Mouse (Mus musculus) cerebellum, adult 11 months (tissue): ENCODE measurements around the gene 5730522E02Rik.

Experiments
- DNase-seq: peaks from one replicate; pipeline ENCODE4 v3.0.0; 2022

5730522E02Rik gene

DNA sequence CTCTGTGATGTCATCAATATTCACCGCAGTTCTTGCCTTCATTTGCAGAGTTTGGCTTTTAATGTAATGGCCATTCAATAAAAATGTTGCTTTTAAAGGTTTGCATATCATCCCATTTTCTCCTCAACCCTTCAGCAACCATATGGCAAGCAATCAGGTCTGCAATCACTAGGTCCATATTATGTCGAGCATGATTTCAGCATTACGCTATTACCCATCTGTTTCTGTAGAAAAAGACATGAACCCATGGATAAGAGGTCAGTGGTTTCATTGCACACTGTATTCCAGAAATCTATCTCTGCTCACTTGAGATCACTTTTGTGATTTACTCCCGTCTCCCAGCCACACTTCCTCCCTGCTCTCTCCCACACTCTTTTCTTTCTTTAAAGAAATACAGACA lies 213.1 kb downstream of the 5730522E02Rik start:
- DNase-seq = no peak

DNA sequence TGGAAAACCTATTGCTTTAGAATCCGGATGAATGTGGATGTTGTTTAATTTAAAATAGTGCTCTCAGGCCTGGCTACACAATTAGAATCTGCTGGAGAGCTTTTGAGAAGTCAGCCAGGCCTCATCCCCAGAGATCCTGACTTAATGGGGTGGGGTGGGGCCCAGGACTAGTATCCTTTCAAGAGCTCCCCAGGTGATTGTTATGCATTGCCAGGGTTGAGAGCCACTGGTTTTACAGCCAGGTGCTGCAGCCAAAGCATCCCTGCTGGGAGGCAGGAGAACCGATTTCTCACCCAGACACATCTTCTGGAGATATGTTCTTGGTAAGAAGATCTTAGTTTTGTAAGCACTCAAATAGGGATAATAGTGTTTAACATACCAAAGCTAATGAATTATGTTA lies 216.4 kb downstream of the 5730522E02Rik start:
- no peak for DNase-seq

DNA sequence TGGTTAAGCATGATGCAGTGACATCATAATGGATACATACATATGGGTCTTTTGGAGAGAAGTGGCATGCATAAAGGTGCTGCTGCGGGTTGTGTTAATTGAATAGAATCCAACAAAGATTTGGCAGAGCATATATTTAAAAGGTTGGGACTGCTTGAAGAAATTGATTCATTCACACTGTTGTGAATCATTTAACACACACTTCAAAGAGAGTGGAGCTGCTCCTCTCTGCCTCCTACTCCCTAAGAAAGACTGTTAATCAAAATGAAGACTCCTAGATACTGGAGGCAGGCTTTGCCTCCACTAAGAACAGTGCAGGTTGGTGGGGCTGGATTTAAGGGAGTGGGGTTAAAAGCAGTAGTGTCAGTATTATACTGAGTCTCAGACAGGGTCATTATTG lies 218.3 kb downstream of the 5730522E02Rik start:
- DNase-seq = no peak

DNA sequence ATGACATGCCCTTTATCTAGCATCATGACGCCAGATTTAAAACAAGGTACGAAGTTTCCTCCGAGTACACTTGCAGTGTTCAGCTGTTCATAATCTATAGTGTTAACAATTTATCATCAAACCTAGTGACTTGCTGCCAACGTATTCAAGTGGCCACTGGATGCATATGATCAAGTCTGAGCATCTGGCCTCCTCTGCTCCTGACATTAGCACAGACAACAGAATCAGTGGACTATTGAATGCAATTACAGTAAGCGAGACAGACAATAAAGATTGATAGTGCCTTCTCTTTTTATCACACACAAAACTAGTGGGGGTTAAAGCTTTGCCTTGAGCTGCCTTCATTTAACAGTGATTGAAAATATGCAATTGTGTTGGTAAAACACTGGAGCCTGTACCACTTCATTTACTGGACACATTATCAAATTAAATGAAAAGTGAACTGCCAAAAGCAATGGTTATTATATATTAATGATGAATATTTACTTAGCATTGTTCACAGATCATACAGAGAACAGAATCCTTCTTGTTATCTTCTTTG lies 231.8 kb downstream of the 5730522E02Rik start:
- DNase-seq = no peak

DNA sequence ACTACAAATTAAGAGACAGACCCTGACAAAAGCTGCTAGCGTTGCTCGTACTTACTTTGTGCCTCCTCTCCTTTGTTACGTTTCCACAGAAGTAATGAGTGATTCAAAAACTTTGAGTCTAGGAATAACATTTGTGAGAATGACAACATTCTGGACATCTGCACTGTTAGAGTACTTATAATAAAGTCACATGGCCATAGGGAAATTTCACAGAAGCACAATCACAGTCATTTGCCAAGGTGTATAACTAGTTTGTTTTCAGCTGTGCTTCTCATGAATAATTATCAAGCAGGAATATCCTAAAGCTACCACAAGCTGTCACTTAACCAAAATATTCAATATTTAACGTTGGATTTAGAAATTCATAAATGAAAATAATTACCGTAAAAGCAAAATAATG lies 269.1 kb downstream of the 5730522E02Rik start:
- DNase-seq = no peak

DNA sequence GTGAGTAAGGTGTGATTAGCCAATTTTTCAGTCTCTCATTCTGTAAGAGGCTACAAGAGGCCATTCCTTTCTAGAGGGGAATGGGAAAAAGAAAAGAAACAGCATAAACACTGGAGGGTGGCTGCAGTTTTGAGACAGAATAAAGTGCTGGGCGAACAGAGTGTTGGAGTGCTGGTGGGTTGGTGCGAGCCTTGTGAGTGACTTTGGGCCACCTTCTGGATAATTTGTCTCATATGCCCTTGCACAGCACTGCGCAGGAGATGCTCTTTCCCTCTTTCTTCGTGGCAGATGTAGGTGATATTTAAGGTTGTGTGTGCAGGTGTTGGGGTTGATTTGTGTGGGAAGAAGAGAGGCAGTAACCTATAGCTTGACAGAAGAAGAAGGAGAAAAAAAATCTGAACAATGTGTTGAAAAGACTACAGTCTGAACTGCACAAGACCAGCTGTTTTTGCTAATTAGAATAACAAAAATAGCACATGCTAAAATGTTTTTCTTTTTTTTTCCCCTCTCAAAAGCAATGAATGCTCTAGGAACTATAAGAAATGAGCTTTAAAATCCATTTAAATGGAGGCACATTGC lies 269.8 kb downstream of the 5730522E02Rik start:
- no peak for DNase-seq

DNA sequence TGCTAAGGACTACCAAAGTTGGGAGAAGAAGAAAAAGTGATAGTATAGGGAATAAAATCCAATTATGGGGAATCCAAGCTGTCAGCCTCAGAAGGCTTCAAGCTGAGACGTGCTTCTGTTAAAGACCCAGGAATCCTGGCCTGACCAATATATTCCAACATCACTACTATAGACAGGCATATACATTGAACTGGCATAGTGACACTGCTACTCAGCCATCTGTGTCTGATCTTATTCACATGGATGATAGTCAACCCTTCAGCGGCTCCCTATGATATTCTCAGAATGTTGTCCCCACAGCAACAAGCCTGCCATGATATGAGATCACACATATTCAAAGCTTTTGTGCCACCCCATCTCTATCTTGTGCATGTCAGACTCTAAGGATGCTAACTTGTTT lies 284.3 kb downstream of the 5730522E02Rik start:
- DNase-seq = no peak

DNA sequence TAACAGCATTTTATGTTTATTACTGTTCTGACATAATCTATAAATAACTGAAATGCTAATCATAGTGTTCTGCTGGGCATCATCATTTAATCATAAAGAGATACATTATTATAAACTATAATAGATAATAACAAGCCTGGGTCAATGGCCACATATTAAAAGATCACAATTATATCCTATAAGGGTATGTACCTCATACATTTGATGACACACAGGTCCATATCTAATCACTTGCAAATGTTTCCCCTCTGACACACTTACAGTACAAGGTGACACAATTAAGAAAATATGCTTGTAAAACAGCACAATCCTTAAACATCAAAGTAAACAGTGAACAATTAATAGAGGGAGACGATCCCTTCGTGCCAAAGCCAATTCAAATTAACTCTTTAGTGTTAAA lies 308.2 kb downstream of the 5730522E02Rik start:
- no peak for DNase-seq

DNA sequence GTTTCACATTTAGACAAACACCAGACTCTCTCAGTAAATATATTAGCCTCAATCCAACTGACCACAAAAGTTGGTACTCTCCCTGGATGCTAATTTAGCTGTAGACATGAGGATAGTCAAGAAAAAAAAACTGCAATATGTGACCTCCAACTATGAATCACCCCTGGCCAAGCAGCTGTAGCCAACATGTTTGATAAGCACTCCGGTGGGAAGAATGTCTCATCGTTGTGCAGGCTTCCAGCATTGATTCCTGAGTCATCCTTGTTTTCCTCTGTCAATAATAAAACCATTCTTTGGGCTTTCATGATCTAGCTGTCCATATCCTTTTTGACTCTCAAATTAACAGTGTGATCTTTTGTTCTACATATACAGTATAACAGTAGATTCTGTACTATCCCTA lies 308.9 kb downstream of the 5730522E02Rik start:
- DNase-seq = no peak

DNA sequence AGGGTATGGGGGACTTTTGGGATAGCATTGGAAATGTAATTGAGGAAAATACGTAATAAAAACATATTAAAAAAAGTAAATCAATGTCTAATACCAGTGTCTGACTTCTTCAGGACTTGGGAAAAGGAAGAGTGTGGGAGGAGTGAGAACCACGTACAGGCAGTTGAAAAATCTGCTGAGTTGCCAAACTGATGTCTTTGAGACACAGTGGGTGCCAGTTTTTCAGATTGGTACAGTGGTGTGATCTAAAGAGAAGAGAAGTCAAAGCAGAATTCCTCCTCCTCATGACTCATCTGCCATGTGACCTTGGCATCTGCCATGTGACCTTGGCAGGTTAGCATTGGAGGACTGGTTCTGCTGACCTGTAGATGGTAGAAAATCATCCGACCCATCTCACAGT lies 316.7 kb downstream of the 5730522E02Rik start:
- DNase-seq = no peak

DNA sequence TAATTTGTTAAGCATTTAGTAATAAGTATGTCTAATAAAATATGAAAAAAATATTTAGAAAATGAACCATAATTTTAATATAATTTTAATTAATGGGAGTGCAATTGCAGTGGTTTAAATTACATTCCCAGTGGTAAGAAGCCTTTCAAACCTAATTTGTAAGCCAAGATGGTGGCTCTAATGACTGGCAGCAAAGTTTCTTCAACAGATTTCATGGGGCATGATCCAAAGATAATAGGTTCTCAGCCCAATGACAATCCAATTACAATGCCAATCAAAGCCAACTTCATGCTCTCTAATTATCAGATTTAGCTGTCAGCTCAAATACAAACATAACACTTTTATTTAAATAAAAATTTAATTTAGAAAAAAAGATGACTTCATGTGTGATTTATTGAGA lies 337.6 kb downstream of the 5730522E02Rik start:
- DNase-seq = no peak

DNA sequence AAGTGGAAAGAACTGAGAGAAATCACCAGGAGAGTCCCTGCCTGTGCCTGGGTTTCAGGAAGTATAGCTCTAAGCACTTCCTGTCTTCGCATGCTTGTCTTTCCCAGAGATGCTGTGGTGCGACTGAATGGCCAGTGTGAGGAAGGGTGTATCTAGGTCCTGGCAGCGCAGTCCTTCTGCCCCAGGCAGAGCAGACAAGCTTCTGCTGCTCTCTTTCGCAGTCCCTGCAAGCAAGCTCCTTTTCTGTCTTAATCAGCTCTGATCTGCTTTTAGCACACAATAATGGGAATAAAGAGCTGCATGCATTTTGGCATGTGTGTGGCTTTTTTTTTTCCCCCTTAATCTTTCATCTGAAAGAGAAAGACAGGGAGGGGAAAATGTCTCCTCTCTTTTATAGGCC lies 338.2 kb downstream of the 5730522E02Rik start:
- no peak for DNase-seq

DNA sequence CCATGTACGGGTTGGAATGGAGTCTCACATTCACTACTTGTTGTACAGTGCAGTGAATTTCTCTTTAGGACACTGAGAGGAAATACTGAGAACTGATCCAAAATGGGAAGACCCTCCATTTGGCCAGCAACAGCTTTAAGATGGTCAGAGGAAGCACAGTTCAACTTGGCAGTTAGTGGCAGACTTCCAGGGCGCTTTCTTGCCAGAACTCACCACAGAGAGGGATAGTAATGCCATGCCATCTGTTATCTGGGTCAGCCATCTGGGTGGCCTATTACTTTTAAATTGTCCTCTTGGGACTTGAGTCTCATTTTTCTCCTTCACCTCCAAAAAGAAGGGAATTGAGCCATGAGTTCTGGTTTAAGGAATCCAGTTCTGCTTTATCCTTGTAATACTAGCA lies 344.3 kb downstream of the 5730522E02Rik start:
- no peak for DNase-seq

DNA sequence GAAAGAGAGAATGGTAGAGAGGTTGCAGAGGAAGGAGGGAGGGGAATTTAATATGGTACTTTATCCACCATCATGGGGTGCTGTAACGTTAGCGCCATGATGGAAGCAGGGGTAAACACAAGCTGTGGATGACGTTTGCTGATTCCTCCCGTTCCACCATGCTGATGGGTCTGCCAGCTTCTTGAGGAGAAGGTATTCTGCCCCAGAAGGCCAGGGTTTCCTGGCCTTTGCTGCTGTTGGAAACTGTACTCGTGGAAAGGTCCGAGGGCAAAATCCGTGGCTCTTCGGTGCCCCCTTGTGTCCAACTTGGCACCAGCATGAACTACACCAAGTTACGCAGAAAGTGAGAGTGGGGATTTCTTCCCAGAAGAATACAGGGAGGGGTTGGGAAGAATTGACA lies 347.9 kb downstream of the 5730522E02Rik start:
- peak; percentile 31 for DNase-seq

DNA sequence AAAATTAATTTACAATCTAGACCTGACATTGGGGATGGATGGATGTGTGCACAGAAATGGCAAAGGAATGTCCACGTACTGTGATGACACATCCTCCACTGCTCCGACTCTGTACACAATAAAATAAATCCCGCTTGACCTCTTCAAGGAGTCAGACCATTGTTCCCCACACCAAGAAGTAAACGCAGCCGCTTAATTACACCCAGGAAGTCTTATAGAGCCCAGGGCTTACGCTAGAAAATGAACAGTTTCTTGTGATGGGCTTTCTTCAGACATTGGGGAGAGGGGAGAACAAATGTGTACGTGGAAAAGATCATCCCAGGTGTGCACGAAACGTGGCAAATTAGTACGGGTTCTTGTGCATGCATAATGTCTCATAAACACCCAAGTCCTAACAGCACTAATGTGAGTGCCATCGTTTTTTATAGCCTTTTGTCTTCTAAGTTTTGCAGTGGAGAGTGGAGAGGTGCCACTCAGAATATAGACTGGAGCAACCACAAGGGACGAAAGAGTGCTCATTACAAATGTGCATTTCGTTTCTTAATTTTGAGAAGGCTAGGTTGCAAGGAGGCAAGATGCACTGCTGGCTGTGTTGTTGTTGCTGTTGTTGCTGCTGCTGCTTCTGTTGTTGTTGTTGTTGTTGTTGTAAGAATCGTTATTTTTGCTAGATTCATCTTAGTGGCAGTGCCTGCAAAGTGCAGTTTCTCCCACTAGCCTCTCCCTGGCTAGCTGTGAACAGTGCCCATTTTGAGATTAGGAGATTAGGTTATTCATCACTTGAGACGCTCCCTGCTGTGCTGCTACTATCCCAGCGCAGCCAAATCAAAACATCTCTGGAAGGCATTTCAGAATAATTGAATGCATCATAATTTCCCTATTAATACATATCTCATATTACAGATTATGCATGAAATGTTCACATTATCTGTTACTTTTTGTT lies 353.7 kb downstream of the 5730522E02Rik start:
- no peak for DNase-seq

DNA sequence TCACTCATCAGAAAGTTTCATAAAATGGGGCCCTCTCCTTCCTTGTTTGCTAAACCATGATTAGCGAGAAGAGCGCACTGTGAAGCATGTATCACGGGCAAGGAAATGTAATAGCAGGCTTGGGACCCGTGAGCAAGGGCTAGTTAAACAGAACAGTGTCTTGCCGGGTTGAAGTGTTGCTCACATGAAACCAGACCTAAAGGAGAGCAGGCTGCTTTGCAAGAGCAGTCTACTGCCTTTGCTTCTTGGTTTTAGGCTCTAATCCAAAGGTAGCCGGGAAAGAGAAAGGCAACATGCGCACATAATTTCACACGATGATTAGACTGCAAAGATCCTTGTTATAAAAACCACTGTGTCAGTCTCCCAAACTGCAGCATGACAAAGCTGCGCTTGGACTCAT lies 354.8 kb downstream of the 5730522E02Rik start:
- DNase-seq = no peak

DNA sequence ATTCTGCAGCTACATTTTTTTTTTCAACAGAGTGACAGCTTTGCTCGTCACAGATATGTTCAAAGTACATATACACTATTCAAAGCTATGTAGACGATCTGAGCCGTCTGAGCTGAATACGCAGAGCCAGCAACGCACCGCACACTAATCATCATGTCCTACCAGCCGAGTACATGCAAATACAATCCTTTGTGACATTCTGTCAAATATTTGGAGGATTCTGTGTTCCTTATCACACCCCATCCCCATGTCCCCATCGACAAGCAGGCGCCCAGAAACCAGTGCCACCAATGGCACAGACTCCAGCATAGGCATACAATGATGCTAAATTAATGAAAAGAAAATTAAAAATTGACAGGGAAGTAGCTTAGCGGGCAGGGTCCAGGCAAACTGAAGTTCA lies 356.3 kb downstream of the 5730522E02Rik start:
- DNase-seq = no peak

DNA sequence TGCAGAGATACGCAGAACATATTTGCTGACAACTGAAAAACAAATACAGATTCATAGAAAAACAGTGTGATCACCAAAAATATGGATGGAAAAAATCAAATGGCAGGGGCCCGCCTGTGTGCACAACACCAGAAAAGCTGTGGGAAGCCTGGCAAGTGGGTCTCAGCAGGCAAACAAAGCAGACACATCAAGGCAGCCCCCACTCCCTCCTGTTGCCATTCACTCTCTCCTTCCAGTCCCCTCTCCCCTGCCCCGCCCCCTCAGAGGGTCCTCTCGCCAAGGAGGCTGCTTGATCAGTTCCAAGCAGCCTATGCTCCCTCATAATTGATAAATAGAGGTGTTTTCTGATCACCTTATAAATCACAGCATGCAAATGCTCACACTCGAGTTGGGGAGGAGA lies 357.5 kb downstream of the 5730522E02Rik start:
- no peak for DNase-seq

DNA sequence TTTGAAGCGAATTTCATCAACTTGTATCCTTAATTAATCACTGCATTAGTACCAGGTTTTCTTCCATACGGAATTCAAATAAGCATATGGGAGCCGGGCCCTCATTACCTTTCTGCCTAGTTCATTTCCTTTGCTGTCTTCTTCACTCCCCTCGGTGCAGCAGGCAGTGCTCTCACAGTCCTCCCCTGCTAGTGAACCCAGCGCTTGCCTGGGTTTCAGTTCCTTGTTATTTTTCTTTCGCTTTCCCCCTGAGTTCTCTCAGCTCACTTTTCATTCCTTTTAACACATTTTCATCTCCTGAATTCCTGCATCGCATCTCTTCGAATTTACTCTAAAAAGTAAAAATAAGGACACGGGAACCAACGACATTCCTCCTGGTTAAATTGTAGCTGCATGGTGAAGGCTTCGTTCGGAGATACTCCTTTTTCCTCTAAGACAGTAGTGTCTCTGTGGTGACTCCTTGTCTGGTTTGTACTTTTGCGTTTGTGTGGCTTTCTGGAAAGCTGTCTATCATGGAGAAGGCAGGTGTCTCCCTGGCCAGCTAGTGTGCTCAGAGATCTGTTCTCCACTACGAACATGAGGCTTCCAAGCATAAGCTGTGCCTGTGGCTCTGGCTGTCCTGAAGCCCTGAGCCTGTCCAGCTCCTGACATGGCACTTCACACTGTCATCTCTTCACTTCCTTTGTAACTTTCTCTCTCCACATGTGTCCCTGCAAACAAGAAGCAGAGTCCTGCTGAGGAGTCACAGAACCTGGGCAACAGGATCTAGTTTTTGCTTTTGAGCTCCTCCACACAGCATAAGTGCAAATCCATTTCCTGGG lies 361.5 kb downstream of the 5730522E02Rik start:
- no peak for DNase-seq

DNA sequence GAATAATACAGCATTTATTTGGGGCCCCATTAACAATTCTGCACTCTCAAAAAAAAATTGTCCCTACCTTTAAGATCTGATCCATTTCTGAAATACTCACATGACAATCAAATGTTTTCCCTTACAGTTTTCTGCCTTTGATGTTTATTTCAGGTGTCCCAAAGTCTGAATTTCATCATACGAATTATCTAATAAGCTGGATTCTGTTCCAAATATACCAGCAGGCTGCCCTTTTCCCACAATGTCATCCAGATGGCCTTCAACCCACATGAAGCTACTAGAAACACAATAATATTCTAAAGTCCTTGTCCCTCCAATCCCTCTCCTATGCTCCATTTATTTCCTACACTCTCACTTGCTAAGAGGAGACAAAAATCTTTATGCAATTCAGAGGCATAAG lies 372.1 kb downstream of the 5730522E02Rik start:
- DNase-seq = no peak

DNA sequence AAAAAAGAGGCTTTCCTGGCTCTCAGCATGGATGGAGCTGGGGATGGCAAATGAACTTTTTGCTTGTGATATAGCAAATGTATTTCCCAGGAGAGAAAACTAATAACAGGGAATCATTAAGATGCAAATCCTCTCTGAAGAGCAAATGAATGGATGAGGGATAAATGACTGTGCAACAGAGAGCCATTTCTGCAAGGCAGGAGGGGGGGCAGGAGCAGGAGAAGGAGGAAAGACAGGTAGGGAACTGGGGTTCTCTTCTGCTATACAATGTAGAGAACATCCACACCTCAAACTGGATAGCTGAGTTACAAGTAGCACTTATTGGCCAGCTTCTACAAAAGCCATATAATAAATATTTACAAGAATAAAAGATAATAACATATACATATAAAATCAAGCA lies 390.8 kb downstream of the 5730522E02Rik start:
- no peak for DNase-seq

DNA sequence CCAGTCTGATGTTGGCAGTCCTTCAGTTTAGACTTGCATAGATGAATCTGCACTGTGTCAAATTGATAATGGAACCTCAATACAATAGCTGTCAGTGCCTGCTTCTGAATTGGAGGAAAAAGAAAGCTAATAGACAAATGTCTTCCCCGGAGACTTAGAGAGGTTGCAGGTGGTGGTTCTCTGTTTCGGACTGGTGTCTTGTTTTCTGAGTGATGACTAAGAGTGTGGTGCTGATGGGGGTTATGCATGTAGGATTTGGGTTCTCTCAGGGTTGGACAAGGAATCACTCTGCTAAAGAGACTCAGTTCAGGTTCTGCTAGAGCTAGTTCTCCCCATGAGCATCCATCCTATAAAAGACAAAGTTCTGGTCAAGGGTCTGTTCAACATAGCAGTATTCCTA lies 397.1 kb downstream of the 5730522E02Rik start:
- DNase-seq = no peak

DNA sequence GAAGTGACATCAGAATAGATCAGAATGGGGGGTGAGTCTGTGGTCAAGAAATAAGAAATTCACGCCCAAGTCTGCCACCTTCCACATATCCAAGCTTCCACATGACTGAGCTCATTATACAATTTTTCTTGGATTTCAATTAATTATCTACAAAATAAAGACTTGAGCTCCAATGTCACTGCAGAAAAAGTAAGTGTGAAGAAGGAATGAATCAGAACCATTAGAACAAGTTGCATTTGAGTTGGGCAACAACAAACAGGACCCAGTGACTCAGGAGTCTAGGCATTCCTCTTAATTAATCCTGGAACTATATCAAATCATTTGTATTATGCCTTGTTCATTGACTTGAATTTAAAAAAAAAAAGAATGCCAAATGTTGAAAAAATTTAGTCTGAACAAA lies 422.9 kb downstream of the 5730522E02Rik start:
- no peak for DNase-seq
